23 mouse cellular contexts compared by ENCODE assay signal in the genomic region with DNA sequence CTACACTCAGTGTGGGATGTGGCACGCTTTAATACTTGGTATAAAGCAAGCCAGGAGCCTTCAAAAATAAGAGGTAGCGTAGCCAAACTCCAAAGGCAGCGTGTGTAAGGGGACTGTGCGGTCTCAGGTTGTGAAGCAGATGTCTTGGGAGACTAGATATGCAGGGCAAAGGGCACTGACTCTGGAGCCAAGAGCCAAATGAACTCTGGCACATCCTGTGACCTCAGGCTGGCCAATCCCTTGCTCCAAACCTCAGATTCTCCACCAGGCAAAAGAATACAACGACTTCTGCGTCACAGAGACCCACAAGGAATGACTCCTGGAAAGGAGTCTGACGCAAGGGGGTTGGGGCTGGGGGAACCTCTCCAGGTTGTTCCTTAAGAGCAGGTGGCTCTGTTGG. TPM values are rescaled to one million over a fixed set of nuclear protein-coding genes. Genes with fewer than 3 reads are reported as not detected.
DNase-seq lines count a peak whose midpoint lies in the region; ATAC-seq and TF ChIP-seq lines count a peak whose summit lies in the region.
"Had no signal": no experiment of that assay in that cellular context is flagged by ENCODE, and none has a peak within 500 bp of the region (broad histone marks: within the 10 kb centered on the region; RNA-seq: fewer than 3 reads in every experiment).

No protein-coding gene starts in this region.

- no peak for TF ChIP-seq EP300 in heart, adult 2 months (IDR thresholded peaks at IDR 0.05; ENCODE audit: insufficient read depth, low read depth, low read length)

- DNase-seq in kidney, adult 2 months: peak; percentile 90
- peak; percentile 12 for DNase-seq in adipocyte (ENCODE audit: low spot score)
- DNase-seq in kidney, postnatal 25 days: peak; percentile 67 to 85
- no peak for DNase-seq in heart, adult 2 months
- DNase-seq: adrenal gland, postnatal 10 days; cerebellum, adult 11 months; cerebellum, adult 8-10 months; cerebellum, postnatal 14 days; embryo, embryonic 11 days; gastrocnemius, postnatal 10 days; heart, adult 18-20 months; heart, postnatal 4 days had no signal

- H3K27me3 ChIP-seq in kidney, adult 2 months (replicated peaks; ENCODE audit: control insufficient read depth, insufficient read depth, low read length): no peaks in the 10 kb centered on the region
- no peaks in the 10 kb centered on the region for H3K27me3 ChIP-seq in kidney, embryonic 14.5 days (ENCODE audit: control insufficient read depth, insufficient read depth, low read length)
- peaks cover 48% of the 10 kb centered on the region for H3K27me3 ChIP-seq in E14TG2a.4 (ENCODE audit: insufficient read depth, low read length)
- H3K27me3 ChIP-seq in heart, adult 2 months (ENCODE audit: control insufficient read depth, insufficient read depth, low read length): no peaks in the 10 kb centered on the region
- peaks cover 41% of the 10 kb centered on the region for H3K27me3 ChIP-seq in heart, embryonic 12.5 days (replicated peaks)

- H3K9ac ChIP-seq in kidney, embryonic 14.5 days (ENCODE audit: low read depth, low read length): no peak overlapping the region
- H3K9ac ChIP-seq in heart, adult 2 months (ENCODE audit: low read depth, low read length): no peak overlapping the region
- H3K9ac ChIP-seq in heart, embryonic 12.5 days: no peak overlapping the region
- H3K9ac ChIP-seq: embryonic facial prominence, embryonic 15.5 days; hindbrain, embryonic 13.5 days had no signal

- H3K4me1 ChIP-seq in kidney, adult 2 months (ENCODE audit: control insufficient read depth, insufficient read depth, low read length): peaks cover 11% of the 10 kb centered on the region; the same call in 1 of the 2 replicates
- peaks cover 4% of the 10 kb centered on the region; the same call in 1 of the 2 replicates for H3K4me1 ChIP-seq in kidney, embryonic 14.5 days (ENCODE audit: control insufficient read depth, insufficient read depth, low read length)
- H3K4me1 ChIP-seq in E14TG2a.4 (replicated peaks; ENCODE audit: low read depth, low read length): peaks cover 60% of the 10 kb centered on the region
- no peaks in the 10 kb centered on the region for H3K4me1 ChIP-seq in heart, adult 2 months (ENCODE audit: control insufficient read depth, insufficient read depth, low read length)
- no peaks in the 10 kb centered on the region for H3K4me1 ChIP-seq in heart, embryonic 12.5 days (replicated peaks)

- peak overlapping the region; percentile 24; the same call in 1 of the 2 replicates for H3K27ac ChIP-seq in kidney, adult 2 months (ENCODE audit: insufficient read depth, low read depth, low read length)
- H3K27ac ChIP-seq in kidney, embryonic 14.5 days (ENCODE audit: low read depth, low read length): no peak overlapping the region
- no peak overlapping the region for H3K27ac ChIP-seq in heart, adult 2 months
- no peak overlapping the region for H3K27ac ChIP-seq in heart, embryonic 12.5 days (ENCODE audit: poor library complexity, severe bottlenecking)
- H3K27ac ChIP-seq: embryonic facial prominence, embryonic 15.5 days; forebrain, embryonic 10.5 days; hindbrain, embryonic 13.5 days; hindbrain, postnatal 0 days had no signal

- H3K4me2 ChIP-seq in kidney, embryonic 14.5 days (replicated peaks; ENCODE audit: low read depth, low read length): no peak overlapping the region
- H3K4me2 ChIP-seq in heart, embryonic 12.5 days: no peak overlapping the region
- H3K4me2 ChIP-seq: embryonic facial prominence, embryonic 15.5 days; hindbrain, embryonic 13.5 days had no signal

- intact Hi-C loops in heart, adult 2 months (cut with DNase I): no loop called here

- H3K36me3 ChIP-seq in kidney, adult 2 months (ENCODE audit: control insufficient read depth, insufficient read depth, low read length): no peaks in the 10 kb centered on the region
- H3K36me3 ChIP-seq in kidney, embryonic 14.5 days (ENCODE audit: control insufficient read depth, insufficient read depth, low read length): no peaks in the 10 kb centered on the region
- 0 out of 2 replicates have a peak, but pooled peaks cover 20% of the 10 kb centered on the region for H3K36me3 ChIP-seq in E14TG2a.4 (ENCODE audit: insufficient read depth, low read length)
- no peaks in the 10 kb centered on the region for H3K36me3 ChIP-seq in heart, adult 2 months (ENCODE audit: control insufficient read depth, insufficient read depth, low read length)
- no peaks in the 10 kb centered on the region for H3K36me3 ChIP-seq in heart, embryonic 12.5 days
- H3K36me3 ChIP-seq: forebrain, embryonic 10.5 days; G1E had no signal

- no peaks in the 10 kb centered on the region for H3K79me2 ChIP-seq in heart, adult 2 months (replicated peaks; ENCODE audit: control insufficient read depth, insufficient read depth, low read length)

- TF ChIP-seq CTCF in kidney, adult 2 months (conservative IDR thresholded peaks at IDR 0.05; ENCODE audit: insufficient read depth, insufficient read length, low read depth, low read length): no peak
- TF ChIP-seq CTCF in E14TG2a.4 (conservative IDR thresholded peaks at IDR 0.05; ENCODE audit: low read length): no peak
- TF ChIP-seq CTCF in heart, adult 2 months (IDR thresholded peaks at IDR 0.05): no peak

- H3K9me3 ChIP-seq in kidney, embryonic 14.5 days (ENCODE audit: control insufficient read depth, low read length): no peaks in the 10 kb centered on the region
- H3K9me3 ChIP-seq in E14TG2a.4 (ENCODE audit: low read length): no peaks in the 10 kb centered on the region
- no peaks in the 10 kb centered on the region for H3K9me3 ChIP-seq in heart, embryonic 12.5 days (replicated peaks)
- H3K9me3 ChIP-seq: embryonic facial prominence, embryonic 15.5 days; forebrain, embryonic 10.5 days; G1E; hindbrain, embryonic 13.5 days had no signal

- H3K4me3 ChIP-seq in kidney, adult 2 months (ENCODE audit: insufficient read depth, low read depth, low read length): no peak overlapping the region
- H3K4me3 ChIP-seq in kidney, embryonic 14.5 days (ENCODE audit: low read length): no peak overlapping the region
- H3K4me3 ChIP-seq in E14TG2a.4 (replicated peaks; ENCODE audit: low read length): peak overlapping the region; percentile 54
- no peak overlapping the region for H3K4me3 ChIP-seq in heart, adult 2 months
- H3K4me3 ChIP-seq in heart, embryonic 12.5 days: no peak overlapping the region
- H3K4me3 ChIP-seq: embryonic facial prominence, embryonic 15.5 days; erythroblast, embryonic 14.5 days; forebrain, embryonic 10.5 days; hindbrain, embryonic 13.5 days had no signal

- no peak for ATAC-seq in kidney, embryonic 14.5 days (ENCODE audit: low FRiP score, low TSS enrichment)
- ATAC-seq in heart, embryonic 12.5 days (ENCODE audit: insufficient number of reproducible peaks, low FRiP score): no peak
- ATAC-seq: forebrain, embryonic 14.5 days; hindbrain, postnatal 0 days had no signal

- no peak for TF ChIP-seq POLR2A in kidney, adult 2 months (IDR thresholded peaks at IDR 0.05; ENCODE audit: low read depth, low read length)
- no peak for TF ChIP-seq POLR2A in heart, adult 2 months (IDR thresholded peaks at IDR 0.05; ENCODE audit: insufficient read depth, low read depth, low read length)

- 54% methylated on average over 7 of the region's 7 CpGs for WGBS in kidney, adult 2 months
- 80% methylated on average over 7 of the region's 7 CpGs for WGBS in kidney, embryonic 14.5 days
- 72% methylated on average over 7 of the region's 7 CpGs for WGBS in heart, adult 2 months
- 71% methylated on average over 7 of the region's 7 CpGs for WGBS in heart, embryonic 12.5 days

RNA-seq across cellular contexts. Expression of gene Fgf18, which starts 28.1 kb away (rescaled TPM):
- polyA plus RNA-seq in kidney, adult 2 months (2012; rRNA removed): 0.50 and 0.52 TPM in 2 replicates
- 3.0 and 4.0 TPM in 2 replicates for polyA plus RNA-seq in kidney, embryonic 14.5 days (2014; fragmentation: Nextera tagmentation; extraction: Ambion mirVana)
- 1 to 10 TPM; 3.3 to 4.1 TPM for total RNA-seq in heart, adult 2 months (2021)
- 3.0 and 3.7 TPM in 2 replicates for polyA plus RNA-seq in heart, adult 2 months (2012; rRNA removed)
- 2.6 TPM in 2 replicates for polyA plus RNA-seq in heart, embryonic 12.5 days (2016; fragmentation: Nextera tagmentation; extraction: Ambion mirVana)
- total RNA-seq: common myeloid progenitor, adult 5-6 weeks; G1E had no signal
- polyA plus RNA-seq: erythroblast, embryonic 14.5 days; G1E had no signal

RNA-seq across cellular contexts. Expression of gene Npm1, which starts 43.9 kb away (rescaled TPM):
- 77.9 and 98.2 TPM in 2 replicates for polyA plus RNA-seq in kidney, adult 2 months (2012; rRNA removed)
- polyA plus RNA-seq in kidney, embryonic 14.5 days (2014; fragmentation: Nextera tagmentation; extraction: Ambion mirVana): 1,562 and 1,907 TPM in 2 replicates
- total RNA-seq in heart, adult 2 months (2021): 100 to 1,000 TPM; 136 to 161 TPM
- 57.6 and 101 TPM in 2 replicates for polyA plus RNA-seq in heart, adult 2 months (2012; rRNA removed)
- 513 and 525 TPM in 2 replicates for polyA plus RNA-seq in heart, embryonic 12.5 days (2016; fragmentation: Nextera tagmentation; extraction: Ambion mirVana)

Comparison
In these comparisons a context has a peak if more than half of its experiments do, and no peak if none do; other contexts are left out.
1. DNase-seq: peak in kidney, adult 2 months (single experiment), adipocyte (single experiment) and kidney, postnatal 25 days (2 of 2); none in heart, adult 2 months (0 of 2).